Mouse (Mus musculus): Measurements from ENCODE around the gene Acnat1. TPM values are rescaled to one million over a fixed set of nuclear protein-coding genes. Genes with fewer than 3 reads are reported as not detected.
"Not testable (repeated sequence)": the region's sequence is repeated elsewhere in the genome, so short reads cannot be mapped to it uniquely, and the experiment has no call there.

Acnat1 gene
- not detected for polyA plus RNA-seq (2021)

GRCm38 (mm10) chr4:49473435-49474100 is at the start of gene Acnat1:
Gene Acnat1, minus strand, starts transcription at chr4:49473912.
- ATAC-seq (no peak), DNase-seq (ENCODE audit: low read depth, low spot score) (no peak)
- no peak for TF ChIP-seq CTCF (IDR thresholded peaks at IDR 0.05)
- POLR2A ChIA-PET, result no interaction called here
- CTCF ChIA-PET, result no interaction called here
- in situ Hi-C loops (cut with MboI; ENCODE audit: low pct_unique_long_range_greater_than_20kb), result no loop called here
- H3K27me3 ChIP-seq, result peaks cover 7% of the 10 kb centered on the region

GRCm38 (mm10) chr4:49522576-49522975 is 48.9 kb upstream of the Acnat1 start:
- ChIA-PET POLR2A (no interaction called here), CTCF (interaction anchor here (0.7 kb wide), 1 partner anchor 45 kb away, joined by 3 read pairs; no protein-coding TSS in a partner anchor)
- no peaks in the 10 kb centered on the region for H3K27me3 ChIP-seq
- in situ Hi-C loops (cut with MboI; ENCODE audit: low pct_unique_long_range_greater_than_20kb), result no loop called here
- DNase-seq (ENCODE audit: low read depth, low spot score) (no peak), ATAC-seq (no peak)
- no peak for TF ChIP-seq CTCF (IDR thresholded peaks at IDR 0.05)

- DNase-seq (ENCODE audit: low read depth, low spot score), result no peak
- no peak for TF ChIP-seq CTCF (IDR thresholded peaks at IDR 0.05)
- ChIA-PET POLR2A (interaction anchor here (0.7 kb wide), 1 partner anchor 58 kb away, joined by 3 read pairs; no protein-coding TSS in a partner anchor), CTCF (no interaction called here)
- ATAC-seq, result peak; percentile 51
- H3K27me3 ChIP-seq, result no peaks in the 10 kb centered on the region
- in situ Hi-C loops (cut with MboI; ENCODE audit: low pct_unique_long_range_greater_than_20kb), result no loop called here
These were observed 47.6 kb upstream of the Acnat1 start for GRCm38 (mm10) chr4:49521346-49521745.

- peak; percentile 87 for DNase-seq (ENCODE audit: low read depth, low spot score)
- no peaks in the 10 kb centered on the region for H3K27me3 ChIP-seq
- POLR2A ChIA-PET, result interaction anchor here (0.7 kb wide), 1 partner anchor 58 kb away, joined by 3 read pairs; no protein-coding TSS in a partner anchor
- TF ChIP-seq CTCF (IDR thresholded peaks at IDR 0.05), result no peak
- ATAC-seq, result peak; percentile 100
- in situ Hi-C loops (cut with MboI; ENCODE audit: low pct_unique_long_range_greater_than_20kb), result no loop called here
- CTCF ChIA-PET, result no interaction called here
These were observed 47.0 kb upstream of the Acnat1 start, which contains the start of the genes Mrpl50 and Zfp189 for GRCm38 (mm10) chr4:49520572-49521340. Gene Mrpl50, minus strand, starts transcription at chr4:49521093. Gene Zfp189, plus strand, starts transcription at chr4:49521176.

GRCm38 (mm10) chr4:49519476-49519875 is 45.8 kb upstream of the Acnat1 start:
- TF ChIP-seq CTCF (IDR thresholded peaks at IDR 0.05), result no peak
- POLR2A ChIA-PET, result no interaction called here
- in situ Hi-C loops (cut with MboI; ENCODE audit: low pct_unique_long_range_greater_than_20kb), result no loop called here

GRCm38 (mm10) chr4:49514441-49514840 is 40.7 kb upstream of the Acnat1 start:
- H3K27me3 ChIP-seq, result no peaks in the 10 kb centered on the region
- ChIA-PET POLR2A (no interaction called here), CTCF (no interaction called here)
- TF ChIP-seq CTCF (IDR thresholded peaks at IDR 0.05), result no peak
- ATAC-seq (no peak), DNase-seq (ENCODE audit: low read depth, low spot score) (no peak)
- in situ Hi-C loops (cut with MboI; ENCODE audit: low pct_unique_long_range_greater_than_20kb), result no loop called here

More at GRCm38 (mm10) chr4:49519476-49519875, 45.8 kb upstream of the Acnat1 start:
- CTCF ChIA-PET, result no interaction called here
- ATAC-seq (no peak), DNase-seq (ENCODE audit: low read depth, low spot score) (no peak)
- no peaks in the 10 kb centered on the region for H3K27me3 ChIP-seq

GRCm38 (mm10) chr4:49512636-49513035 is 38.9 kb upstream of the Acnat1 start:
- no peak for ATAC-seq
- DNase-seq (ENCODE audit: low read depth, low spot score), result no peak
- POLR2A ChIA-PET, result no interaction called here

GRCm38 (mm10) chr4:49510236-49510835 is 36.6 kb upstream of the Acnat1 start:
- DNase-seq (ENCODE audit: low read depth, low spot score); in situ Hi-C loops (cut with MboI; ENCODE audit: low pct_unique_long_range_greater_than_20kb); POLR2A ChIA-PET; H3K27me3 ChIP-seq; CTCF ChIA-PET: not testable (repeated sequence)
- peak; percentile 39 for ATAC-seq

More at GRCm38 (mm10) chr4:49512636-49513035, 38.9 kb upstream of the Acnat1 start:
- no peak for TF ChIP-seq CTCF (IDR thresholded peaks at IDR 0.05)
- in situ Hi-C loops (cut with MboI; ENCODE audit: low pct_unique_long_range_greater_than_20kb), result no loop called here
- CTCF ChIA-PET, result no interaction called here
- H3K27me3 ChIP-seq, result no peaks in the 10 kb centered on the region

- DNase-seq (ENCODE audit: low read depth, low spot score), result no peak
- no peak for TF ChIP-seq CTCF (IDR thresholded peaks at IDR 0.05)
- ATAC-seq, result no peak
- ChIA-PET CTCF (no interaction called here), POLR2A (no interaction called here)
- in situ Hi-C loops (cut with MboI; ENCODE audit: low pct_unique_long_range_greater_than_20kb), result no loop called here
- H3K27me3 ChIP-seq, result no peaks in the 10 kb centered on the region
These were observed 35.5 kb upstream of the Acnat1 start for GRCm38 (mm10) chr4:49509183-49509582.

GRCm38 (mm10) chr4:49506386-49506785 is 32.7 kb upstream of the Acnat1 start, which contains the start of gene Baat:
Gene Baat, minus strand, starts transcription at chr4:49506557.
- TF ChIP-seq CTCF (IDR thresholded peaks at IDR 0.05), result no peak
- POLR2A ChIA-PET, result no interaction called here
- no peak for DNase-seq (ENCODE audit: low read depth, low spot score)
- no peak for ATAC-seq
- no peaks in the 10 kb centered on the region for H3K27me3 ChIP-seq
- in situ Hi-C loops (cut with MboI; ENCODE audit: low pct_unique_long_range_greater_than_20kb), result no loop called here
- CTCF ChIA-PET, result no interaction called here

GRCm38 (mm10) chr4:49503563-49503962 is 29.9 kb upstream of the Acnat1 start:
- ChIA-PET CTCF (no interaction called here), POLR2A (no interaction called here)
- no peaks in the 10 kb centered on the region for H3K27me3 ChIP-seq
- in situ Hi-C loops (cut with MboI; ENCODE audit: low pct_unique_long_range_greater_than_20kb), result no loop called here
- DNase-seq (ENCODE audit: low read depth, low spot score), result no peak
- no peak for TF ChIP-seq CTCF (IDR thresholded peaks at IDR 0.05)
- no peak for ATAC-seq

GRCm38 (mm10) chr4:49485934-49486650 is 12.4 kb upstream of the Acnat1 start:
- DNase-seq (ENCODE audit: low read depth, low spot score); CTCF ChIA-PET: not testable (repeated sequence)

More at GRCm38 (mm10) chr4:49485934-49486650, 12.4 kb upstream of the Acnat1 start:
- in situ Hi-C loops (cut with MboI; ENCODE audit: low pct_unique_long_range_greater_than_20kb), result loop anchor here (5.0 kb wide), 1 partner anchor 44 kb away; no protein-coding TSS in a partner anchor
- ATAC-seq, H3K27me3 ChIP-seq, POLR2A ChIA-PET: not testable (repeated sequence)

All from Patski (cell line).